Mouse (Mus musculus) CH12.LX (cell line): ENCODE data around the gene Lmbrd1.

Experiments
- CTCF ChIP-seq, 2 experiments: IDR thresholded peaks in 1 of 2; conservative IDR thresholded peaks in 1 of 2; 2 replicates each; pipeline ENCODE4 v1.5.1; 2011 to 2012; ENCODE audit warnings: low read depth in 2 of 2, low read length in 2 of 2, improper control_type of control experiment in 1 of 2, inconsistent platforms in 1 of 2, mild to moderate bottlenecking in 1 of 2, moderate library complexity in 1 of 2
- MAFK ChIP-seq: IDR thresholded peaks from 2 replicates; pipeline ENCODE4 v1.6.1; 2011; ENCODE audit warnings: low read length, improper control_type of control experiment; ENCODE audit not compliant: insufficient replicate concordance
- MYC ChIP-seq: IDR thresholded peaks from 2 replicates; pipeline ENCODE4 v1.6.1; 2011; ENCODE audit warnings: low read depth, mild to moderate bottlenecking, improper control_type of control experiment, low read length
- NRF1 ChIP-seq: IDR thresholded peaks from 2 replicates; pipeline ENCODE4 v1.6.1; 2014; ENCODE audit warnings: low read depth, mild to moderate bottlenecking, inconsistent platforms, low read length, improper control_type of control experiment, moderate library complexity

DNA sequence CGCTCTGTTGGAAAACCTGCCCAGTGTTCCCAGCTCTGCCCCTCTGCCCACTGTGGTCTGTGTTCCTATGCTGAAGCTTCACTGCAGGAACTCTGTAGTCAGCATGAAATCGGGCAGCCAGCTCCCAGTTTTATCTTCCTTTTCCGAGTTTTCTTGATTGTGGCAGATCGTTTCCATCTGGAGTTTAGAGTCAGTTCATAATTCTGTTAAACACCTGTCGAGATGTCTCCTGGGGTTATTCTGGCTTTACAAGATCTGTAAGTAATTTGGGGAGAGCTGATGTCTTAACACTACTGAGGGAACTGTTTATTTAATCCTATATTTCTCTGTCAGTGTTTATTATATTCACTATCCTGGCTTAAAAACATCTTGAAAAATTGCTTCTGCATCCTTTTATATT is 56.4 kb downstream of the Lmbrd1 start:
- TF ChIP-seq NRF1 (no peak), MAFK (no peak), CTCF (conservative IDR thresholded peaks at IDR 0.05 in 1 of 2, IDR thresholded peaks at IDR 0.05 in 1 of 2; ENCODE audit: low read depth in 2 of 2, low read length in 2 of 2) (no peak), MYC (no peak)
